Mouse (Mus musculus) heart, postnatal 4 days (tissue): Measurements from ENCODE around the gene Gm26602. TPM values are rescaled to one million over a fixed set of nuclear protein-coding genes. Genes with fewer than 3 reads are reported as not detected.
A peak's percentile ranks its signal among the peaks of the same experiment; 100 is the strongest.

Source experiments
- DNase-seq: peaks from one replicate; pipeline ENCODE4 v3.0.0; 2021
- total RNA-seq, 2 experiments: library from RNA; stranded (reverse); gene quantifications; 2 replicates each; pipeline ENCODE4 v1.2.3; 2021

Gm26602 gene
- total RNA-seq, 2 experiments from 2014 or later: not detected

- no peak for DNase-seq
Measured at GRCm38 (mm10) chr10:79886054-79886453, 24.6 kb upstream of the Gm26602 start, which contains the start of gene Elane. Gene Elane, plus strand, starts transcription at chr10:79886247.

DNA sequence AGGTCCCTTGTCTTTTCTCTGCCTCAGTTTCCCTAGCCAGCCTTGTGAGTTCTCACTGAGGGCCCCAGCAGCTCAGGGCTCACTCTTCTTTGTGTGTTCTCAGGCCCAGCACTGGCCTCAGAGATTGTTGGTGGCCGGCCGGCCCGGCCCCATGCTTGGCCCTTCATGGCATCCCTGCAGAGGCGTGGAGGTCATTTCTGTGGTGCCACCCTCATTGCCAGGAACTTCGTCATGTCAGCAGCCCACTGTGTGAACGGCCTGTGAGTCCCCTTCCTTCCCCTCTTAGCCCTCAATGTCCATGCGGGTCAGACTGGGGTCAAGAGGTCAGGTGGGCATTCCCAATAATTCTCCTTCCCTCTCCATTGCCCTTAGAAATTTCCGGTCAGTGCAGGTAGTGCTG is 24.0 kb upstream of the Gm26602 start:
- no peak for DNase-seq

DNA sequence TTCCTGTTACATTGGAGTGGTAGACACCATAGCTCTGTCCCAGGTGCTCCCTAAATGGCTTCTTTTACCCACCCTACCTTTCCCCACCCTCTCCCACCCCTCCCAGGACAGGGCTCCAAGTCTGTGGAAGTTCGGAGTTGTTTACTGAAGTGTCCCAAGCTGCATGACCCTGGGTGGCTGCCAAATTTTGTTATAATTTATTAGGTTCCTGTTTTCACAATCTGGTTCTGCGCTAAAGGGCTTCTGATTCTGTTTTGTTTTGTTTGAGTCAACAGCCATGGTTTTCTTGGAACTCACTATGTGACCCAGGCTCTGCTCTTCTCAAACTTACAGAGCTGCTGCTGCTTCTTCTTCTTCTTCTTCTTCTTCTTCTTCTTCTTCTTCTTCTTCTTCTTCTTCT is 21.3 kb upstream of the Gm26602 start:
- no peak for DNase-seq

DNA sequence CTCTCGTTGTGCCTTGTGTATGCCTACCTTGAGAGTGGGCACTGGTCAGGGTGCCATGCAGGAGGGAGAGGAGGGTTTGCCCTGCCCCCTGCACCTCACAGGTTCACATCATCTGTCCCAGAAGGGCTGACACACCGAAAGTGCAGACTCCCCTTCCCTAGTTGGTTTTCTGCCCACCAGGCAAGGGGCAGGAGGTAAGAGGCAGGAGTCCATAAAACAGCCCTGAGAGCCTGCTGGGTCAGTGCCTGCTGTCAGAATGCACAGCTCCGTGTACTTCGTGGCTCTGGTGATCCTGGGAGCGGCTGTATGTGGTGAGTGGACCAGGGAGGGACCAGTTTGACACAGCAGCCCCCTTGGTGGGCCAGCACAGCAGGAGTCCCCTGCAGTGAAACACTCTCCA is 20.0 kb upstream of the Gm26602 start, which contains the start of gene Cfd:
TSS of gene Cfd (plus strand) at position 184 of the 400 bp plus-strand sequence.
- no peak for DNase-seq

DNA sequence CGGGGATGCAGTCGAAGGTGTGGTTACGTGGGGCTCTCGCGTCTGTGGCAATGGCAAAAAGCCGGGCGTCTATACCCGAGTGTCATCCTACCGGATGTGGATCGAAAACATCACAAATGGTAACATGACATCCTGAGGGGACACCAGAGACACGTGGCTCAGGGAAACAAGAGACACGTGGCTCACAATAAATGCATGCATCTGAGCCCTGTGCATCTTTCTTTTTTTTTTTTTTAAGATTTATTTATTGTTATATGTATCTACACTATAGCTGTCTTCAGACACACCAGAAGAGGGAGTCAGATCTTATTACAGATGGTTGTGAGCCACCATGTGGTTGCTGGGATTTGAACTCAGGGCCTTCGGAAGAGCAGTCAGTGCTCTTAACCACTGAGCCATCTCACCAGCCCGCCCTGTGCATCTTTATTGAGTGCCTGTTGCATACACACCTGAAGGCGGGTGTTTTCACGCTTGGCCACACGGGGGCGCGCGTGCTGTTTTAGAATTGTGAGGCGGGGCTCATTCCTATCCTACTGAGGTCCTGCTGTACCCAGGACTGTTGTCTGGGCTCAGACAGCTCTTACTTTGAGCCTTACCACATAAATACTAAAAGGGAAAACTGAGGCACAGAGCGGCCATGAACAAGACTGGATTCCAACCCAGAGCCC is 18.1 kb upstream of the Gm26602 start:
- DNase-seq: peak; percentile 84

GRCm38 (mm10) chr10:79896306-79896705 is 14.3 kb upstream of the Gm26602 start:
- DNase-seq: no peak

GRCm38 (mm10) chr10:79896814-79897213 is 13.8 kb upstream of the Gm26602 start:
- DNase-seq: no peak

DNA sequence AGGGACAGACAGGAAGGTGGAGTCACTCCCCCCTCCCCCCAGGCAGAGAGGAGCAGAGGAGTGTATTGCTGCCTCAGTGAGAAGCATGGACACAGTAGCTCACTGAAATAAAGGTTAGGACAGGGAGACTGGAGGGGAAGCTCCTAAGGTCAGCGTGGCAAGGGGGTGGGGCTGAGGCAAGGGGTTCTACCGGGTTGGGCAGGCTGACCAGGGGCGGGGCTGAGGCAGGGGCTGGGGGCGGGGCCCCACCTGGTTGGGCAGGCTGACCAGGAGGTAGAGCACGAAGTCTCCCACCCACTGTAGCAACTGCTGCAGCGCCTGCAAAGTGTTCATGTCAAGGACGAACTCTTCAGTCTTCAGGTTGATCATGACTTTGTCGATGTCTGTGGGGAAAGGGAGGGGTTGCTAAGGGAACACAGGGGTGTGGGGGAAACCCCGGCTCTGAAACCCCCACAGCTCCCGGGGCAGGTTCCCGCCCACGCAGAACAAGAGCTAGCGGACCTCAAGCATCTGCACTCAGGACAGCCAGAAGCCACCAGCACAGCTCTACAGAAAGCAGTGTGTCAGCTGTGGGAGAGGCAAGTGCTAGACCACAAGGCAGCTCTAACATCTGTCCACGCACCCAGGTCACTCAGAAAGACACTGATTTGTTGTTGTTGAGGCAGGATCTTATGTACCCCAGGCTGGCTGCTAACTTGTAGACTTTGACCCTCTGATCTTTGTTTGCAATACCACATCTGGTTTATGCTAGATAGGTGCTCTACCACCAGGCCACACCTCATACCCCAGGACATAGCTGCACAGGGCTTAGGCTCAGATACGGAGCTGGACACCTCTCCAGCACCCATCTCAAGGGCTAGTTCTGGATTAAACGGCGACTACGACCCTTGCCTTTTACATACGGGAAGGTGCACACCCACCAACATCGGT is 13.1 kb upstream of the Gm26602 start:
- DNase-seq: no peak

- DNase-seq: no peak
Measured at GRCm38 (mm10) chr10:79900951-79901410, 9.7 kb upstream of the Gm26602 start.

GRCm38 (mm10) chr10:79906712-79907111 is 3.9 kb upstream of the Gm26602 start:
- no peak for DNase-seq

DNA sequence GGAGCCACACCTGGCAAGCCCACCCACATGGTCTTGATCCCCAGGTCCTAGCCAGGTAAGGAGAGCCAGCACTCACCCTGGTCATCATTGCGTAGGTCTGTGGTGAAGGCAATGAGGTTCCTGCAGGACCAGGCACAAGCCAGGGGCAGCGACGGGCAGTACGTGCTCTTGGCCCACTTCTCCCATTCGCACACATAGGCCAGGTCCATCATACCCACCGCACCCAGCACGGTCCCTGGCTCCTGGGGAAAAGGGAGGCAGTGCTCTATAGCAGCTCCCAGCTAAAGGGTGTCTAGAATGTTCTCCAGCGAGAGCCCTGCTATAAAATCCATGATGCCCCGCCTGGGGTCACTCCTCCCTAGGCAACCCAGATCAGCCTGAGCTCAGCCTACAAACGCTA is 3.2 kb upstream of the Gm26602 start:
- no peak for DNase-seq

GRCm38 (mm10) chr10:79908167-79909091 is 2.2 kb upstream of the Gm26602 start, which contains the start of gene Med16:
Gene Med16, minus strand, starts transcription at chr10:79908923.
- peak; percentile 97 for DNase-seq

- DNase-seq: no peak
Measured at GRCm38 (mm10) chr10:79909092-79909922, 1.3 kb upstream of the Gm26602 start.

DNA sequence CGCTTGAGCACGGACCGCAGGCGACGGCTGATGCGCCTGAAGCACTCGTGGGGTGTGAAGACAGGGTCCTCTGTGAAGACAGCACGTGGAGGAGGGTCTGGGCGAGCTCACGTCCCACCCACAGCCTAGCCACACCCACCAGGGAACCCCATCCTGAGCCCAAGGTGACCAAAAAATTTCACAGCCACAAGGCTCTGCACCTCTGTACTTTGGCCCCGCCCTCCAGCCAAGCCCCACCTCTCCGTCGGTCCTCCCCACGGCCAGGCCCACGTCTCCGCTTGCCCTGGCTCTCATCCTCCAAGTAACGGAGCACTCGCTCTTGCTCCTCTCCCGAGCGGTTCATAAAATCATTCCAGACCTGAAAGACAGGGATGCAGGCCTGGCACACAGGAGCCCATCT is 1.8 kb downstream of the Gm26602 start:
- DNase-seq: no peak

DNA sequence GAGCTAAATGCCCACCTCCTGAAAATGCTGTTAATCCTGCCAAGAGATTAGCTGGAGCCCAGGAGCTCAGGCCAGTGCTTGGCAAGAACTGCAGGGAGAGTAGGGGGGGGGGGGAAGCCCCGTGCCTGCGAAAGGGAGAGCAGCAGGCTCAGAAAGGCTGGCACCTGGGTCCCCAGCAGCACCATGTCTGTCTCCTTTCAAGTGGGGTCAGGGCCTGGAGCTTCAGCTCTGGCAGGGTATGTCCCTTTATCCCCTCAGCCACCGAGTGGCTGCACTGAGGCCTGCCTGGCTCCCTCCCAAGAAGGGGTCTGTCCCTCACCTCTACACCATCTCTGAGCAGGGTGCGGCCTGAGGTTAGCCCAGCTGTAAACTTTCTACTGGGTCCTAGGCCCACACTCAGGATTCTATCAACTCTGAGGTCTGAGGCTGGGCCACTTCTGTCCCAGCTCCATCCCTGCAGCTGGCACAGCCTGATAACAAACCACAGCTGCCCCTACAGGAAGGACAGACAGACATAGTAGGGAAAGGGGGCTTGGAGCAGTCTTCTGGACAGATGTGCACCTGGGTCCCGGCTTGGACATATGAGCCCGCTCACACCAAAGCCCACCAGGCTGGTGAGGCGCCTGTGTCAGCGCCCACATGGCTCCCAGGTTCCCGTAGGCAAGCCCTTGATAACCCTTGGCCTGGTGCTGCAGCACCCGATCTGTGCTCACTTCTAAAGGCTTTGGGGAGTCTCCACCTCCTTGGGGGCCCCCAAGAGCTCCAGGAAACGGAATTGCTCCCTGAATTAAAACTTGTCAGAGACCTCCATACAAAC is 3.7 kb downstream of the Gm26602 start:
- no peak for DNase-seq

DNA sequence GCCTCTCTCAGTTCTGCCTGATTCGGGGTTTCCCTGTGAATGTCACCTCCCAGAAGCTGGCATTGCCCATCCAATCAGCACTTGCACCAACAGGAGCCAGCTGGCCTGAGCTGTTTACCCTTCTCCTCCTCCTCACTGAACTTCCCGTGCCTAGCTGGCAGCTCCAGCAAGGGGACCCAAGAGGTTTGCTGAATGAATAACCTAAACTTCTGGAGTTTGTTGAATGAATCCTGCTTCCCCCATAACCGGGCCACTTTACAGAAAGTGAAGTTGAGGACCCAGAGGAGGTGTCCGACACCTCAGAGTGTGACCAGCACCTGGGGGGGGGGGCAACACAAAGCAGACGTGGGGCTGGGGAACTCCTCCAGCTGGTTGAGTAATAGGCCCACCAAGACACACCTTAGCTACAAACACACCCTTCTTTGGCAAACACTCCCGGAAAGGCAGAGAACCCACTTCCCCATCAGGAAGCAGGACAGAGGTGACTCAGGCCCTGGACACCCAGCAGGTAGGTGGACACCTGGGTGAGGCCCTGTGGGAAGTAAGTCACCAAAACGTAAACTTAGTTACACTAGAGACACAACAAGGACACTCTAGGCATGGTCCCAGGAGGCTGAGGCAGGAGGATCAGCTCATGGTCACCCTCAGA is 4.4 kb downstream of the Gm26602 start:
- DNase-seq: no peak

DNA sequence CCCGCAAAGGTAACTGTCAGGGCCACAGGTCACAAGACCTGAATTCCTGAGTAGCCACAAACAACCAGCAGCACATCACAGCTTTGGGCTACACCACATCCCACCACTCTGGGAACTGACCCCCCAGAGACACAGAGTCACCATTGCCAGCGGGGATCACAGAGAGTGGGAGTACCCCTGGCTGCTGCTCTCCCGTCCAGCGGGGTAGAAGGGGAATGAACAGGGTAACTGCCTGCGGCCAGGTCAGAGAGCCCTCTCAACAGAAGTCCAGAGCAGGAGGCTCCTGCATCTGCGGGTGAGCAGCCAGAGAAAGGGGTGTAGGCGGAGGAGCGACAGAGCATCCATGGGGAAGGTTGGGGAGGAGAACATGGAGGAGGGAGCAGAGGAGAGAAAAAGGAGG is 5.4 kb downstream of the Gm26602 start:
- no peak for DNase-seq

DNA sequence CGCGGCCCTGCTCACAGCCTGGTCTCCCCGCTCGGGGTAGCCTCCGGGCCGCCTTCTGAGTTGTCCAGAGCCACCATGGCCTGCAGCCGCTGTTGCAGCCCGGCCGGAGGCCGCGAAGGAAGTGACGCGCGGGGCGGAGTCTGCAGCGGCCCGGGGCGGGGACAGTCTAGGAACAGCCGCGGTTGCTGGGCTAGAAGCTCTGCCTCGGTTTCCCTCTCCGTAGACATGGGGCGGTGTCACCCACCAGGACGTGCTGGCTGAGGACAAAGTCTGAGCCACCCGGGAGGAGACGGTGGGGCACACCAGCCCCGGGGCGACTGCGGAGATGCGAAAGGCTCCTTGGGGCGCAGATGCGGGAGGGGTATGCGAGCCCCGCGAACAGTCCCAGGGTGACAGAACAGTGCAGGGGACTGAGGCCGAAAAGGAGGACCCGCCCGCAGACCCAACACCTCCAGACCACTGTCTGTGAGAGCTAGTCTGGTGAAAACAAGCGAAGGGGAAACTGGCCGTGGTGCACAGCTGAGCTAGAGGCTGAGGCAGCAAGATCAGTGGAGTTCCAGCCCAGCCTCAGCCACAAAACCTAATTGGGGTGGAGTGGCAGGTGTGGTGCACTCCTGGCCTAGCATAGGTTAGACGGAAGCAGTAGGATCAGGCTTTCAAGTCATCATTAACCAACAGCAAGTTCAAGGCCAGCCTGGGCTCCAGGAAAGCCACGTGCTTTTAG is 6.3 kb downstream of the Gm26602 start, which contains the start of gene Kiss1r:
TSS of gene Kiss1r (plus strand) at position 164 of the 724 bp plus-strand sequence.
- DNase-seq: peak; percentile 89

GRCm38 (mm10) chr10:79917532-79918100 is 7.0 kb downstream of the Gm26602 start:
- DNase-seq: no peak
